Mouse (Mus musculus) intestine, embryonic 15.5 days (tissue): ENCODE measurements around the gene AC131692.1. TPM values are rescaled to one million over a fixed set of nuclear protein-coding genes. Genes with fewer than 3 reads are reported as not detected.

ENCODE experiments used
- ATAC-seq: fragments of 200-750 bp; cut with Nextera tagmentation; 2 replicates; pipeline ENCODE4 v1.8.0; 2017; ENCODE audit warnings: moderate TSS enrichment, moderate library complexity
- H3K27ac ChIP-seq: fragments of 300-500 bp; sonication (generic); 2 replicates; pipeline ENCODE4 v1.5.1; 2015; ENCODE audit warnings: mild to moderate bottlenecking, inconsistent platforms
- H3K27me3 ChIP-seq: fragments of 300-500 bp; sonication (generic); replicated peaks from 2 replicates; pipeline ENCODE4 v1.6.1; 2015; ENCODE audit warnings: inconsistent platforms
- H3K36me3 ChIP-seq: fragments of 300-500 bp; sonication (generic); 2 replicates; pipeline ENCODE4 v1.6.1; 2015; ENCODE audit warnings: inconsistent platforms
- H3K4me1 ChIP-seq: fragments of 300-500 bp; sonication (generic); replicated peaks from 2 replicates; pipeline ENCODE4 v1.6.1; 2015; ENCODE audit warnings: inconsistent platforms
- H3K4me2 ChIP-seq: fragments of 300-500 bp; sonication (generic); replicated peaks from 2 replicates; pipeline ENCODE4 v1.6.1; 2015; ENCODE audit warnings: mild to moderate bottlenecking, inconsistent platforms
- H3K4me3 ChIP-seq: fragments of 300-500 bp; sonication (generic); replicated peaks from 2 replicates; pipeline ENCODE4 v1.5.1; 2015; ENCODE audit warnings: inconsistent platforms
- H3K9ac ChIP-seq: fragments of 300-500 bp; sonication (generic); 2 replicates; pipeline ENCODE4 v1.6.1; 2015; ENCODE audit warnings: inconsistent platforms
- H3K9me3 ChIP-seq: fragments of 300-500 bp; sonication (generic); 2 replicates; pipeline ENCODE4 v1.6.1; 2016; ENCODE audit warnings: inconsistent platforms
- WGBS: fragments of 180-500 bp; shearing (Covaris S2); methylation state at CpG from one replicate; pipeline ENCODE4 v1.1.7; 2015; 5-methylcytosine and 5-hydroxymethylcytosine counted together
- polyA plus RNA-seq: library from polyadenylated mRNA; unstranded; fragments of >200 nt; fragmentation: Nextera tagmentation; extraction: Ambion mirVana; gene quantifications from 2 replicates; pipeline ENCODE4 v1.2.1, GENCODE M21; 2015

The AC131692.1 gene
- polyA plus RNA-seq, 1 experiment from 2014 or later, result 0.18 TPM

GRCm38 (mm10) chr19:6058513-6058912 is 35.7 kb upstream of the AC131692.1 start:
- peak overlapping the region; percentile 67 for H3K4me3 ChIP-seq
- peak overlapping the region; percentile 77 for H3K9ac ChIP-seq
- 32% methylated on average over 5 of the region's 5 CpGs for WGBS
- H3K4me1 ChIP-seq, result peaks cover 20% of the 10 kb centered on the region
- no peaks in the 10 kb centered on the region for H3K27me3 ChIP-seq
- no peak for ATAC-seq
- no peaks in the 10 kb centered on the region for H3K9me3 ChIP-seq
- H3K36me3 ChIP-seq, result peaks cover 20% of the 10 kb centered on the region; the same call in 1 of the 2 replicates
- H3K4me2 ChIP-seq, result peak overlapping the region; percentile 70
- peak overlapping the region; percentile 56 for H3K27ac ChIP-seq

GRCm38 (mm10) chr19:6058966-6059365 is 35.3 kb upstream of the AC131692.1 start:
- ATAC-seq, result no peak
- peak overlapping the region; percentile 77; the same call in 1 of the 2 replicates for H3K9ac ChIP-seq
- peak overlapping the region; percentile 32; the same call in 1 of the 2 replicates for H3K27ac ChIP-seq
- H3K27me3 ChIP-seq, result no peaks in the 10 kb centered on the region
- no peaks in the 10 kb centered on the region for H3K9me3 ChIP-seq
- peaks cover 16% of the 10 kb centered on the region; the same call in 1 of the 2 replicates for H3K36me3 ChIP-seq
- H3K4me3 ChIP-seq, result peak overlapping the region; percentile 67
- H3K4me2 ChIP-seq, result peak overlapping the region; percentile 70
- 67% methylated on average over 5 of the region's 5 CpGs for WGBS
- H3K4me1 ChIP-seq, result peaks cover 20% of the 10 kb centered on the region

- Histone ChIP-seq H3K9me3 (no peaks in the 10 kb centered on the region), H3K36me3 (0 out of 2 replicates have a peak, but pooled peaks cover 3% of the 10 kb centered on the region), H3K27me3 (no peaks in the 10 kb centered on the region), H3K4me1 (peaks cover 20% of the 10 kb centered on the region), H3K9ac (peak within 1 kb of the TSS; percentile 94), H3K4me2 (peak within 1 kb of the TSS; percentile 95), H3K4me3 (peak within 1 kb of the TSS; percentile 92), H3K27ac (peak within 1 kb of the TSS; percentile 96)
- WGBS, result under 1% methylated on average over 58 of the region's 58 CpGs
- peak; percentile 80 for ATAC-seq
Observed at GRCm38 (mm10) chr19:6061021-6061533, 33.1 kb upstream of the AC131692.1 start, which contains the start of gene Znhit2. Gene Znhit2 (plus strand): TSS chr19:6061192.

GRCm38 (mm10) chr19:6061641-6062302 is 32.4 kb upstream of the AC131692.1 start:
- no peaks in the 10 kb centered on the region for H3K27me3 ChIP-seq
- WGBS, result 1% methylated on average over 44 of the region's 44 CpGs

GRCm38 (mm10) chr19:6062418-6062817 is 31.8 kb upstream of the AC131692.1 start:
- Histone ChIP-seq H3K9ac (peak overlapping the region; percentile 94), H3K9me3 (no peaks in the 10 kb centered on the region), H3K27ac (peak overlapping the region; percentile 96), H3K27me3 (no peaks in the 10 kb centered on the region), H3K4me3 (peak overlapping the region; percentile 92), H3K4me1 (peaks cover 26% of the 10 kb centered on the region), H3K36me3 (0 out of 2 replicates have a peak, but pooled peaks cover 3% of the 10 kb centered on the region), H3K4me2 (peak overlapping the region; percentile 95)
- no peak for ATAC-seq
- WGBS, result 42% methylated on average over 5 of the region's 5 CpGs

More at GRCm38 (mm10) chr19:6061641-6062302, 32.4 kb upstream of the AC131692.1 start:
- ATAC-seq, result peak; percentile 14; the same call in 1 of the 2 replicates
- peaks cover 21% of the 10 kb centered on the region for H3K4me1 ChIP-seq
- H3K4me3 ChIP-seq, result peak overlapping the region; percentile 92
- H3K4me2 ChIP-seq, result peak overlapping the region; percentile 95
- 0 out of 2 replicates have a peak, but pooled peaks cover 3% of the 10 kb centered on the region for H3K36me3 ChIP-seq
- peak overlapping the region; percentile 94 for H3K9ac ChIP-seq
- peak overlapping the region; percentile 96 for H3K27ac ChIP-seq
- no peaks in the 10 kb centered on the region for H3K9me3 ChIP-seq

- no peak for ATAC-seq
- H3K27ac ChIP-seq, result no peak overlapping the region
- no peaks in the 10 kb centered on the region for H3K9me3 ChIP-seq
- H3K4me1 ChIP-seq, result peaks cover 29% of the 10 kb centered on the region
- 0 out of 2 replicates have a peak, but pooled peaks cover 3% of the 10 kb centered on the region for H3K36me3 ChIP-seq
- no peak overlapping the region for H3K4me3 ChIP-seq
- WGBS, result 89% methylated on average over 6 of the region's 6 CpGs
- H3K27me3 ChIP-seq, result no peaks in the 10 kb centered on the region
- peak overlapping the region; percentile 95; the same call in 1 of the 2 replicates for H3K4me2 ChIP-seq
- no peak overlapping the region for H3K9ac ChIP-seq
Observed at GRCm38 (mm10) chr19:6063081-6063480, 31.1 kb upstream of the AC131692.1 start.

GRCm38 (mm10) chr19:6066571-6066970 is 27.6 kb upstream of the AC131692.1 start:
- Histone ChIP-seq H3K27ac (peak overlapping the region; percentile 76), H3K9ac (peak overlapping the region; percentile 54)
- ATAC-seq, result 0 out of 2 replicates have a peak, but pooled peaks have one; percentile 0

GRCm38 (mm10) chr19:6067011-6067723 is 27.1 kb upstream of the AC131692.1 start:
- Histone ChIP-seq H3K9me3 (no peaks in the 10 kb centered on the region), H3K27ac (peak overlapping the region; percentile 76), H3K4me1 (peaks cover 28% of the 10 kb centered on the region), H3K27me3 (no peaks in the 10 kb centered on the region), H3K9ac (peak overlapping the region; percentile 54), H3K4me3 (peak overlapping the region; percentile 48), H3K36me3 (peaks cover 26% of the 10 kb centered on the region), H3K4me2 (peak overlapping the region; percentile 92)
- peak; percentile 70 for ATAC-seq
- under 1% methylated on average over 30 of the region's 30 CpGs for whole genome bisulfite sequencing

More at GRCm38 (mm10) chr19:6066571-6066970, 27.6 kb upstream of the AC131692.1 start:
- no peaks in the 10 kb centered on the region for H3K9me3 ChIP-seq
- H3K4me3 ChIP-seq, result peak overlapping the region; percentile 48
- H3K4me1 ChIP-seq, result peaks cover 33% of the 10 kb centered on the region
- H3K27me3 ChIP-seq, result no peaks in the 10 kb centered on the region
- H3K4me2 ChIP-seq, result peak overlapping the region; percentile 92
- peaks cover 26% of the 10 kb centered on the region for H3K36me3 ChIP-seq
- 24% methylated on average over 5 of the region's 5 CpGs for WGBS

GRCm38 (mm10) chr19:6067724-6068415 is 26.3 kb upstream of the AC131692.1 start, which contains the start of gene Tm7sf2:
Gene Tm7sf2 (minus strand): TSS chr19:6068373.
- ATAC-seq, result peak; percentile 97

GRCm38 (mm10) chr19:6068951-6069350 is 25.3 kb upstream of the AC131692.1 start:
- no peaks in the 10 kb centered on the region for H3K27me3 ChIP-seq
- peaks cover 21% of the 10 kb centered on the region for H3K4me1 ChIP-seq
- no peaks in the 10 kb centered on the region for H3K9me3 ChIP-seq
- no peak overlapping the region for H3K4me3 ChIP-seq
- no peak overlapping the region for H3K9ac ChIP-seq
- 61% methylated on average over 4 of the region's 4 CpGs for WGBS
- ATAC-seq, result no peak
- H3K27ac ChIP-seq, result no peak overlapping the region
- H3K36me3 ChIP-seq, result peaks cover 26% of the 10 kb centered on the region
- H3K4me2 ChIP-seq, result no peak overlapping the region

More at GRCm38 (mm10) chr19:6067724-6068415, 26.3 kb upstream of the AC131692.1 start, which contains the start of gene Tm7sf2:
- H3K36me3 ChIP-seq, result peaks cover 26% of the 10 kb centered on the region
- H3K4me1 ChIP-seq, result peaks cover 21% of the 10 kb centered on the region
- H3K4me3 ChIP-seq, result peak within 1 kb of the TSS; percentile 48
- WGBS, result 7% methylated on average over 33 of the region's 33 CpGs
- H3K9me3 ChIP-seq, result no peaks in the 10 kb centered on the region
- H3K27ac ChIP-seq, result peak within 1 kb of the TSS; percentile 76
- H3K4me2 ChIP-seq, result peak within 1 kb of the TSS; percentile 92
- peak within 1 kb of the TSS; percentile 54 for H3K9ac ChIP-seq
- no peaks in the 10 kb centered on the region for H3K27me3 ChIP-seq

- peaks cover 21% of the 10 kb centered on the region for H3K4me1 ChIP-seq
- no peak overlapping the region for H3K9ac ChIP-seq
- no peaks in the 10 kb centered on the region for H3K9me3 ChIP-seq
- no peak overlapping the region for H3K4me3 ChIP-seq
- H3K27ac ChIP-seq, result no peak overlapping the region
- ATAC-seq, result no peak
- no peaks in the 10 kb centered on the region for H3K27me3 ChIP-seq
- no peak overlapping the region for H3K4me2 ChIP-seq
- 91% methylated on average over 10 of the region's 10 CpGs for WGBS
- peaks cover 26% of the 10 kb centered on the region for H3K36me3 ChIP-seq
Observed at GRCm38 (mm10) chr19:6069851-6070250, 24.4 kb upstream of the AC131692.1 start.
